Mouse (Mus musculus) heart, adult 9 months (tissue): Measurements from ENCODE around the gene BC028528.
"Not testable (repeated sequence)": the region's sequence is repeated elsewhere in the genome, so short reads cannot be mapped to it uniquely, and the experiment has no call there.

ENCODE experiments used
- DNase-seq, 2 experiments: peaks; one replicate each; pipeline ENCODE4 v3.0.0; 2022; ENCODE audit warnings: low spot score in 2 of 2

BC028528 gene

GRCm38 (mm10) chr3:95905146-95905939 is 13.5 kb upstream of the BC028528 start:
- DNase-seq: peak; percentile 39 to 47

GRCm38 (mm10) chr3:95904568-95904967 is 12.8 kb upstream of the BC028528 start, which contains the start of gene Car14:
Gene Car14, minus strand, starts transcription at chr3:95904691.
- peak; percentile 53 to 62 for DNase-seq

- no peak for DNase-seq
These were observed 12.1 kb upstream of the BC028528 start for GRCm38 (mm10) chr3:95903753-95904502.

GRCm38 (mm10) chr3:95902643-95903042 is 10.8 kb upstream of the BC028528 start:
- DNase-seq: no peak

- peak in 1 of 2 experiments; percentile 35 for DNase-seq
These were observed 10.5 kb upstream of the BC028528 start for GRCm38 (mm10) chr3:95902373-95902625.

- DNase-seq: peak in 1 of 2 experiments; percentile 46
These were observed 10.0 kb upstream of the BC028528 start for GRCm38 (mm10) chr3:95901616-95902372.

GRCm38 (mm10) chr3:95899800-95900524 is 8.2 kb upstream of the BC028528 start:
- no peak for DNase-seq

- not testable (repeated sequence) for DNase-seq
These were observed 3.7 kb upstream of the BC028528 start for GRCm38 (mm10) chr3:95895501-95895900.

- DNase-seq: peak; percentile 75 to 76
These were observed 2.7 kb upstream of the BC028528 start for GRCm38 (mm10) chr3:95894317-95895160.

GRCm38 (mm10) chr3:95893606-95894316 is 2.0 kb upstream of the BC028528 start, which contains the start of gene Aph1a:
Gene Aph1a, plus strand, starts transcription at chr3:95893969.
- DNase-seq: peak; percentile 98 to 99

- no peak for DNase-seq
These were observed 1.3 kb upstream of the BC028528 start for GRCm38 (mm10) chr3:95893126-95893525.

GRCm38 (mm10) chr3:95892066-95893052 is 554 bp upstream of the BC028528 start:
- DNase-seq: no peak

- no peak for DNase-seq
These were observed 2.1 kb downstream of the BC028528 start for GRCm38 (mm10) chr3:95889664-95890063.

GRCm38 (mm10) chr3:95887596-95887995 is 4.2 kb downstream of the BC028528 start:
- no peak for DNase-seq

- DNase-seq: no peak
These were observed 7.4 kb downstream of the BC028528 start for GRCm38 (mm10) chr3:95884400-95884799.

GRCm38 (mm10) chr3:95882816-95883425 is 8.9 kb downstream of the BC028528 start:
- DNase-seq: peak; percentile 77 to 84

- DNase-seq: peak; percentile 98 to 99
These were observed 9.6 kb downstream of the BC028528 start, which contains the start of gene Ciart for GRCm38 (mm10) chr3:95881979-95882815. Gene Ciart, minus strand, starts transcription at chr3:95882251.
